Mouse (Mus musculus) C2C12 (cell line): ENCODE data around the gene Crbn. TPM values are rescaled to one million over a fixed set of nuclear protein-coding genes. Genes with fewer than 3 reads are reported as not detected.
A peak's percentile ranks its signal among the peaks of the same experiment; 100 is the strongest.

ENCODE experiments used
- H3K27me3 ChIP-seq: one replicate; pipeline ENCODE4 v1.6.1; 2011; ENCODE audit not compliant: control insufficient read depth, insufficient read depth, insufficient read length
- H3K36me3 ChIP-seq: one replicate; pipeline ENCODE4 v1.6.1; 2011; ENCODE audit not compliant: control insufficient read depth, insufficient read depth
- H3K4me3 ChIP-seq: one replicate; pipeline ENCODE4 v1.5.1; 2011; ENCODE audit warnings: mild to moderate bottlenecking, control low read depth; ENCODE audit not compliant: poor library complexity, insufficient read depth, severe bottlenecking
- H3K79me2 ChIP-seq: one replicate; pipeline ENCODE4 v1.6.1; 2011; ENCODE audit not compliant: control insufficient read depth, insufficient read depth
- H3K79me3 ChIP-seq: one replicate; pipeline ENCODE4 v1.6.1; 2011; ENCODE audit warnings: low read depth, control low read depth
- H3ac ChIP-seq: one replicate; pipeline ENCODE3; 2011; ENCODE audit warnings: low read depth; ENCODE audit not compliant: control insufficient read depth, insufficient read length
- CEBPB ChIP-seq: IDR thresholded peaks from one replicate; pipeline ENCODE4 v1.6.1; 2011; ENCODE audit warnings: low read depth, mild to moderate bottlenecking, control low read depth, moderate library complexity
- CTCF ChIP-seq: IDR thresholded peaks from one replicate; pipeline ENCODE4 v1.5.1; 2011; ENCODE audit not compliant: control insufficient read depth, insufficient read depth, insufficient read length
- FOSL1 ChIP-seq: IDR thresholded peaks from one replicate; pipeline ENCODE4 v1.8.0; 2011; ENCODE audit warnings: mild to moderate bottlenecking, low read length; ENCODE audit not compliant: poor library complexity, insufficient read depth, severe bottlenecking
- MAX ChIP-seq: IDR thresholded peaks from one replicate; pipeline ENCODE4 v1.6.1; 2011; ENCODE audit warnings: mild to moderate bottlenecking, control low read depth
- MYOD1 ChIP-seq: IDR thresholded peaks from one replicate; pipeline ENCODE4 v1.6.1; 2011; ENCODE audit warnings: low read depth; ENCODE audit not compliant: control insufficient read depth, insufficient read length
- MYOG ChIP-seq: IDR thresholded peaks from one replicate; pipeline ENCODE4 v1.6.1; 2011; ENCODE audit not compliant: control insufficient read depth, insufficient read length; ENCODE audit errors: extremely low read depth
- USF1 ChIP-seq: IDR thresholded peaks from one replicate; pipeline ENCODE4 v1.6.1; 2011; ENCODE audit warnings: low read depth, mild to moderate bottlenecking, control low read depth, moderate library complexity
- polyA plus RNA-seq: library from polyadenylated mRNA; unstranded; fragments of >200 nt; fragmentation: generic; extraction: Trizol; gene quantifications from one replicate; pipeline ENCODE4 v1.2.1, GENCODE M21; 2012; ENCODE audit warnings: missing spikeins

Gene Crbn
- polyA plus RNA-seq, 1 experiment, result 7.9 TPM

GRCm38 (mm10) chr6:106820566-106820965 is 20.7 kb upstream of the Crbn start:
- H3K79me2 ChIP-seq, result no peaks in the 10 kb centered on the region
- H3K79me3 ChIP-seq, result no peaks in the 10 kb centered on the region
- no peaks in the 10 kb centered on the region for H3K27me3 ChIP-seq
- no peaks in the 10 kb centered on the region for H3K36me3 ChIP-seq
- no peak overlapping the region for H3K4me3 ChIP-seq
- H3ac ChIP-seq, result no peak overlapping the region
- TF ChIP-seq CTCF, result no peak
- TF ChIP-seq MYOG, result no peak
- TF ChIP-seq CEBPB, result no peak
- TF ChIP-seq MYOD1, result no peak
- no peak for TF ChIP-seq USF1
- TF ChIP-seq MAX, result no peak
- no peak for TF ChIP-seq FOSL1

- Histone ChIP-seq H3K79me3 (no peaks in the 10 kb centered on the region), H3K36me3 (no peaks in the 10 kb centered on the region), H3K79me2 (no peaks in the 10 kb centered on the region), H3K4me3 (no peak overlapping the region), H3K27me3 (no peaks in the 10 kb centered on the region), H3ac (no peak overlapping the region)
- TF ChIP-seq MYOG, result no peak
- TF ChIP-seq CEBPB, result no peak
- TF ChIP-seq USF1, result no peak
- TF ChIP-seq FOSL1, result no peak
- TF ChIP-seq MYOD1, result no peak
- no peak for TF ChIP-seq MAX
- TF ChIP-seq CTCF, result no peak
These were observed 20.0 kb upstream of the Crbn start for GRCm38 (mm10) chr6:106819906-106820305.

- no peaks in the 10 kb centered on the region for H3K36me3 ChIP-seq
- no peaks in the 10 kb centered on the region for H3K79me3 ChIP-seq
- H3K79me2 ChIP-seq, result no peaks in the 10 kb centered on the region
- H3K4me3 ChIP-seq, result no peak overlapping the region
- H3K27me3 ChIP-seq, result no peaks in the 10 kb centered on the region
- TF ChIP-seq USF1 (no peak), MYOD1 (no peak), MYOG (no peak), MAX (no peak), FOSL1 (no peak), CTCF (no peak), CEBPB (no peak)
- H3ac ChIP-seq, result no peak overlapping the region
These were observed 19.4 kb upstream of the Crbn start for GRCm38 (mm10) chr6:106819246-106819645.

- no peak overlapping the region for H3K4me3 ChIP-seq
- H3K36me3 ChIP-seq, result no peaks in the 10 kb centered on the region
- no peak overlapping the region for H3ac ChIP-seq
- H3K27me3 ChIP-seq, result no peaks in the 10 kb centered on the region
- TF ChIP-seq MYOD1 (no peak), CTCF (no peak), USF1 (no peak), MYOG (no peak), MAX (no peak), CEBPB (no peak), FOSL1 (no peak)
- no peaks in the 10 kb centered on the region for H3K79me2 ChIP-seq
- no peaks in the 10 kb centered on the region for H3K79me3 ChIP-seq
These were observed 10.8 kb upstream of the Crbn start for GRCm38 (mm10) chr6:106810686-106811085.

- no peak for TF ChIP-seq MAX
- TF ChIP-seq FOSL1, result no peak
- peak; percentile 4 for TF ChIP-seq MYOD1
- TF ChIP-seq USF1, result no peak
- TF ChIP-seq CTCF, result no peak
- no peak for TF ChIP-seq MYOG
- TF ChIP-seq CEBPB, result no peak
- Histone ChIP-seq H3ac (no peak overlapping the region), H3K27me3 (no peaks in the 10 kb centered on the region), H3K4me3 (no peak overlapping the region), H3K79me3 (no peaks in the 10 kb centered on the region), H3K79me2 (no peaks in the 10 kb centered on the region), H3K36me3 (no peaks in the 10 kb centered on the region)
These were observed 9.3 kb upstream of the Crbn start for GRCm38 (mm10) chr6:106809161-106809560.

- TF ChIP-seq CEBPB (peak; percentile 88), CTCF (no peak), MAX (no peak), FOSL1 (peak; percentile 14), MYOD1 (no peak), MYOG (no peak), USF1 (no peak)
- Histone ChIP-seq H3K4me3 (no peak overlapping the region), H3K27me3 (no peaks in the 10 kb centered on the region), H3ac (no peak overlapping the region), H3K79me3 (no peaks in the 10 kb centered on the region), H3K36me3 (no peaks in the 10 kb centered on the region), H3K79me2 (no peaks in the 10 kb centered on the region)
These were observed 5.0 kb upstream of the Crbn start for GRCm38 (mm10) chr6:106804904-106805303.
